Mouse (Mus musculus): Measurements from ENCODE around the gene Prdm11. TPM values are rescaled to one million over a fixed set of nuclear protein-coding genes. Genes with fewer than 3 reads are reported as not detected.

Prdm11 gene
- total and polyA plus RNA-seq, 2 experiments from 2014 or later, result 3.5 to 14.9 TPM

DNA sequence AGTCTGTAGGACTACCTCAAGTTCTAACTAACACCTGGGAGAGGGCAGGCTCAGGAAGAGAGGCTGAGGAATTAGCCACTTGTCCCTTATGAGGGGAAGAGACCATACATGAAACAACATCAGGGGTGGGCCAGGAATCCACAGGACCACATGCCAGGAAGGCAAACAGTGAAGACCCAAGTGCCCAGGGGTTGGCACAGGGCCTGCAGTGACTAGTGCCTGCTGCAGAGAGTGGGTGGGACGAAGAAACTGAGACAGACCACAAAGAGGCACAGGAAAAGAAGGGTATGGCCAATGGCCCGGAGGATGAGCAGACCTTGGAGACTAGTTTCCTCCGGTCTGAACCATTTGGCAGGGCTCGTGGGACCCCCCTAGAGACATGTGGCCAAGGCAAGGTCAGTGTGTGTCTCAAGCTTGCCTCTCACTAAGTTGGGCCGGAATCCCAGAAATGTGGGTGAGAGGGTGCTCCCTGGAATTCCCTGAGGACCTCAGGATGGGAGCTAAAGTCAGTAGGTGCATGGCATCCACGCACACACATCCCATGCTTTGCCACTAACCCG, 1.6 kb upstream of the Prdm11 start:
- no peak for TF ChIP-seq CTCF (IDR thresholded peaks at IDR 0.05; ENCODE audit: low read depth)
- no peak overlapping the region for H3K9ac ChIP-seq (replicated peaks; ENCODE audit: low read length)
- H3K4me3 ChIP-seq (ENCODE audit: low read length), result no peak overlapping the region
- DNase-seq (ENCODE audit: low spot score) (no peak), ATAC-seq (no peak)
- no peaks in the 10 kb centered on the region for H3K9me3 ChIP-seq (ENCODE audit: low read length)
- WGBS, result 79% methylated on average over 7 of the region's 7 CpGs
- no peaks in the 10 kb centered on the region for H3K27me3 ChIP-seq (ENCODE audit: insufficient read depth, low read length)
- no peak overlapping the region for H3K4me2 ChIP-seq (ENCODE audit: low read depth, low read length)
- H3K27ac ChIP-seq, result no peak overlapping the region
- H3K36me3 ChIP-seq (ENCODE audit: insufficient read depth, low read length), result no peaks in the 10 kb centered on the region
- peaks cover 20% of the 10 kb centered on the region; the same call in 1 of the 2 replicates for H3K4me1 ChIP-seq (ENCODE audit: insufficient read depth, low read length)

DNA sequence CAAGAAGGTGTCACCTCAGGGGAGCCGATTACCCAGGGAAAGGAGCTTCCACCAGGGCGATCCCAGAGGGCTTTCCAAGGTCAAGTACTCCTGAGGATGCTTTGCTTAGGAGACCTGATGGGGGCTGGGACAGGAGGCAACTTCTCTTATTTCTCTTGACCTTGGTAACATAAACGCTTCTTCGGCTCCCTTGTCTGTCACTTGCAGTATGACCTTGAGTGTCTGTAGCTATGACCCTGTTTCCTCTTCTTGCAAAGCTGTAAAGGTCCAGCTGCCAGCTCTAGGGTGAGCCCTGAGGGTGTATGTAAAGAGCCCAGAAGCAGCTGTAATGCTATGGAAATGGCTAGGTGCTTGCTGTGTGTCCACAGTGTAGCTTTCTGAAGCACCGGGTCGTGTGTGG, 1.1 kb upstream of the Prdm11 start:
- Histone ChIP-seq H3K4me3 (ENCODE audit: low read length) (no peak overlapping the region), H3K4me2 (ENCODE audit: low read depth, low read length) (no peak overlapping the region), H3K9me3 (ENCODE audit: low read length) (no peaks in the 10 kb centered on the region), H3K4me1 (ENCODE audit: insufficient read depth, low read length) (peaks cover 20% of the 10 kb centered on the region; the same call in 1 of the 2 replicates), H3K27ac (no peak overlapping the region), H3K27me3 (ENCODE audit: insufficient read depth, low read length) (no peaks in the 10 kb centered on the region), H3K9ac (replicated peaks; ENCODE audit: low read length) (no peak overlapping the region), H3K36me3 (ENCODE audit: insufficient read depth, low read length) (no peaks in the 10 kb centered on the region)
- no peak for ATAC-seq
- DNase-seq (ENCODE audit: low spot score), result no peak
- 90% methylated on average over 6 of the region's 6 CpGs for WGBS
- TF ChIP-seq CTCF (IDR thresholded peaks at IDR 0.05; ENCODE audit: low read depth), result no peak

DNA sequence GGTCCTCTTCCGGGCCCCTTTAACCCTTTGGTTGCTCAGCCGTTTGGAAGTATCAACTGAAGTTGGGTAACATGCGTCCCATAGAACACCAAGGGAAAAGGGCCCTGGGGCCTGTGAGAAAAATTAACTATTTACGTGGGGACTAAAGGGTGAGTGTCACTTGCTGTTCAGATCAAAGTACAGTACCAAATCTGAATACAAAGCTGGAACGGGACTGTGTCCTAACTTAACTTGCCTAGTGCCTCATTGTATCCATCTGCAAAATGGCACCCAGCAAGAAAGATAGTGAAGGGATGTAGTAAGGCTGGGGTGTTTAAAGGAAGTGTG, 505 bp upstream of the Prdm11 start:
- WGBS, result 19% methylated on average over 5 of the region's 5 CpGs
- no peak for TF ChIP-seq CTCF (IDR thresholded peaks at IDR 0.05; ENCODE audit: low read depth)
- ATAC-seq (no peak), DNase-seq (ENCODE audit: low spot score) (no peak)
- peak overlapping the region; percentile 91 for H3K4me3 ChIP-seq (ENCODE audit: low read length)
- H3K9ac ChIP-seq (replicated peaks; ENCODE audit: low read length), result peak overlapping the region; percentile 95; the same call in 1 of the 2 replicates
- peaks cover 23% of the 10 kb centered on the region; the same call in 1 of the 2 replicates for H3K4me1 ChIP-seq (ENCODE audit: insufficient read depth, low read length)
- no peaks in the 10 kb centered on the region for H3K9me3 ChIP-seq (ENCODE audit: low read length)
- H3K27me3 ChIP-seq (ENCODE audit: insufficient read depth, low read length), result no peaks in the 10 kb centered on the region
- H3K4me2 ChIP-seq (ENCODE audit: low read depth, low read length), result peak overlapping the region; percentile 88
- H3K36me3 ChIP-seq (ENCODE audit: insufficient read depth, low read length), result no peaks in the 10 kb centered on the region
- no peak overlapping the region for H3K27ac ChIP-seq

DNA sequence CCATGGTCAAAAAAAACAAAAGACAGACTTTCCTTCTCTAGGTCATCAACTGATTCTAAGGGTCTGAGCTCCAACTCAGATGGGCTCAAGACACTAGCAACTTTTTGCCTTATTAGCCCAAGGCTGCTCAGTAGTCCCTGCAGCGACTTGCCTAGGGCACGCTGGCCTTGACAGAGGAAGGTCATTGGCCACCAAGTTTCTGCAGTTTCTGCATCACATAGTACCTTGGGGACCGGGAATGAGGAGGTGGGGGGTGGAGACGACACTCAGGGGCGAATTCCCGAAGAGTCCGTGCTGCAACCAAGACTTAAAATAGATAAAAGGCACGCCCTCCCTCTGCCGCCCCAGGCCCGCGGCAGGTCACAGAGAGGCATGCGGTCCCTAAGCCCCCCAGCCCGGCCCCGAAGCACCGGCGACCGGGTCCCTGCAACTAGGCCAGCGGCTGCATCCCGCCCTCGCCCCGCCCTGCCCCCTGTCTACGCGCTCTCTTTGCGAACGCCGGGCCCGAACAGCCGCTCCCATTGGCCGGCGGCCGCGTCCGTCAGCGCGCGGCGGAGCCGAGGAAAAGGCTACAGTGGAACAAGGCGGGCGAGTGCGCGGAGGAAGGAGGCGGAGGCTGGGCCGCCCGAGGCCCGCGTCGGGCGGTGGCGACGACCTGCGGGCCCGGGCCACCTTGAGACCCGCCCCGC, 694 bp downstream of the Prdm11 start:
- H3K9ac ChIP-seq (replicated peaks; ENCODE audit: low read length), result peak overlapping the region; percentile 95
- no peaks in the 10 kb centered on the region for H3K36me3 ChIP-seq (ENCODE audit: insufficient read depth, low read length)
- peak overlapping the region; percentile 91 for H3K4me3 ChIP-seq (ENCODE audit: low read length)
- H3K4me2 ChIP-seq (ENCODE audit: low read depth, low read length), result peak overlapping the region; percentile 88
- 0 out of 2 replicates have a peak, but pooled peaks have one; percentile 2 for TF ChIP-seq CTCF (IDR thresholded peaks at IDR 0.05; ENCODE audit: low read depth)
- no peaks in the 10 kb centered on the region for H3K27me3 ChIP-seq (ENCODE audit: insufficient read depth, low read length)
- ATAC-seq (peak; percentile 96), DNase-seq (ENCODE audit: low spot score) (peak; percentile 95)
- H3K9me3 ChIP-seq (ENCODE audit: low read length), result no peaks in the 10 kb centered on the region
- H3K27ac ChIP-seq, result peak overlapping the region; percentile 96
- WGBS, result 0% methylated on average over 46 of the region's 55 CpGs
- peaks cover 30% of the 10 kb centered on the region; the same call in 1 of the 2 replicates for H3K4me1 ChIP-seq (ENCODE audit: insufficient read depth, low read length)

DNA sequence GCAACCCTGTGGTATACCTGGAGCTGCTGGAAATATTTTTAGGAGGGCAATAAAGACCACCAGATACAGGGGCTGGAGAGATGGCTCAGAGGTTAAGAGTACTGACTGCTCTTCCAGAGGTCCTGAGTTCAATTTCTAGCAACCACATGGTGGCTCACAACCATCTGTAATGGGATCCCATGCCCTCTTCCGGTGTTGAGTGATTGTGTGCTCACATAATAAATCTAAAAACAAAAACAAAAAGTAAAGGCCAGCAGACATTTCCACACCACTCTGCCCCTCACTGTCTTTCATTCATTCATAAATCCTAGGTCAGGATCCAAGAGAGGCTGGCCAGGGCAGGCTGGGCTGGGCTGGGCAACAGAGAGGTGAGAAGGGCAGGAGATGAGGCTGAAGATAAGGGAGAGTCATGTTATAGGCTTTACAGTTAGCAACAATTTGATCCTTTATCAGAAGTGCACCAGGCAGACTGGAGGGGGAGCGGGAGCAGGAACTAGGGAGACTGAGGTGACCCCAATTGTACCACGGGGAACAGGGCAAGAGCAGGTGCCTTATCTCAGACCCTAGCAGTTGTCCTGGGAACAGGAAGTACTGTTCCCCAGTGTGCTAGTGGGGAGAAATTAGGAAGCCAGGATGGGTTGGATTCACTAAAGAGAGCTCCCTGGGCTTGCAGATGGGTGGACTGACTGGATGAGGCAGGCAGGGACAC, 2.4 kb downstream of the Prdm11 start:
- H3K4me2 ChIP-seq (ENCODE audit: low read depth, low read length), result no peak overlapping the region

DNA sequence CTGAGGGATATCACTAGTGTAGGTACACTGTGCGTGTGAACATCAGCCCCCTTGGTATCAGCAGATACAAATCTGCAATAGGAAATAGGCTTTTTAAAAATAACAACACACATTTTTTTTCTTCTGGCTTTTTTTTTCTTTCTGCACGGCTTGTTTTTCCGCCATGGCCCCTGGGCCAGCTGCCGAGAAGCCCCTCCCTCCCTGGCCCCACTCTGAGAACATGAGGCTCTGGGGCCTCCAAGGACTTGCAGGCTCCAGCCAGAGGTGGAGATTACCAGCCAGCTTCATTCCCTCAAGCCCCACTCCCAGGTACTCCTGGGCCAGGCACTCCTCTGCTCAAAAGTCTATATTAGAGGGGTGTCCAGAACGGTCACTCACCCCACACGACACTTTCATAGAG, 4.5 kb downstream of the Prdm11 start:
- Histone ChIP-seq H3K4me2 (ENCODE audit: low read depth, low read length) (no peak overlapping the region), H3K36me3 (ENCODE audit: insufficient read depth, low read length) (no peaks in the 10 kb centered on the region), H3K27me3 (ENCODE audit: insufficient read depth, low read length) (no peaks in the 10 kb centered on the region), H3K4me1 (ENCODE audit: insufficient read depth, low read length) (peaks cover 25% of the 10 kb centered on the region; the same call in 1 of the 2 replicates), H3K27ac (no peak overlapping the region), H3K9ac (replicated peaks; ENCODE audit: low read length) (no peak overlapping the region), H3K4me3 (ENCODE audit: low read length) (no peak overlapping the region), H3K9me3 (ENCODE audit: low read length) (no peaks in the 10 kb centered on the region)
- 56% methylated on average over 6 of the region's 6 CpGs for WGBS
- DNase-seq (ENCODE audit: low spot score) (no peak), ATAC-seq (no peak)
- TF ChIP-seq CTCF (IDR thresholded peaks at IDR 0.05; ENCODE audit: low read depth), result no peak

More for the DNA sequence above, 2.4 kb downstream of the Prdm11 start:
- WGBS, result 91% methylated on average over 3 of the region's 3 CpGs
- Histone ChIP-seq H3K9ac (replicated peaks; ENCODE audit: low read length) (no peak overlapping the region), H3K4me1 (ENCODE audit: insufficient read depth, low read length) (peaks cover 30% of the 10 kb centered on the region; the same call in 1 of the 2 replicates), H3K27ac (no peak overlapping the region), H3K9me3 (ENCODE audit: low read length) (no peaks in the 10 kb centered on the region), H3K27me3 (ENCODE audit: insufficient read depth, low read length) (no peaks in the 10 kb centered on the region), H3K4me3 (ENCODE audit: low read length) (no peak overlapping the region), H3K36me3 (ENCODE audit: insufficient read depth, low read length) (no peaks in the 10 kb centered on the region)
- no peak for DNase-seq (ENCODE audit: low spot score)
- ATAC-seq, result no peak
- no peak for TF ChIP-seq CTCF (IDR thresholded peaks at IDR 0.05; ENCODE audit: low read depth)

Measured in hindbrain, postnatal 0 days (tissue).